Mouse (Mus musculus) liver, adult 2 months (tissue): ENCODE data around the gene Mcoln3.

ENCODE experiments used
- CTCF ChIP-seq: fragments of 200-500 bp; IDR thresholded peaks from 2 replicates; pipeline ENCODE4 v1.5.1; 2011; ENCODE audit warnings: low read depth, low read length, control low read depth
- POLR2A ChIP-seq: fragments of 200-500 bp; IDR thresholded peaks from 2 replicates; pipeline ENCODE4 v1.6.1; 2011; ENCODE audit warnings: low read length, control low read depth; ENCODE audit not compliant: insufficient read depth; ENCODE audit errors: extremely low read depth

GRCm38 (mm10) chr3:146122125-146122420, 4.8 kb downstream of the Mcoln3 start:
- TF ChIP-seq POLR2A, result no peak
- TF ChIP-seq CTCF, result no peak
